In genomic region chr9:99224583-99224982, GRCm38 (mm10) we compare ENCODE assay signal across 43 mouse cellular contexts. TPM values are rescaled to one million over a fixed set of nuclear protein-coding genes. Genes with fewer than 3 reads are reported as not detected.
"Had no signal": no experiment of that assay in that cellular context is flagged by ENCODE, and none has a peak within 500 bp of the region (broad histone marks: within the 10 kb centered on the region; RNA-seq: fewer than 3 reads in every experiment).

No protein-coding gene starts in this region.

- H3K27me3 ChIP-seq: hindbrain, embryonic 12.5 days; kidney, embryonic 15.5 days; limb, embryonic 13.5 days; limb, embryonic 15.5 days; liver, embryonic 12.5 days had no signal

- H3K36me3 ChIP-seq: hindbrain, embryonic 10.5 days; hindbrain, embryonic 12.5 days; kidney, embryonic 15.5 days; limb, embryonic 13.5 days; limb, embryonic 15.5 days; liver, embryonic 12.5 days had no signal

- H3K9me3 ChIP-seq: hindbrain, embryonic 10.5 days; hindbrain, embryonic 12.5 days; kidney, embryonic 15.5 days; limb, embryonic 13.5 days; limb, embryonic 15.5 days; liver, embryonic 12.5 days had no signal

- ATAC-seq: hindbrain, embryonic 16.5 days; intestine, embryonic 16.5 days; liver, embryonic 12.5 days had no signal

- DNase-seq: gastrocnemius, postnatal 14 days; gastrocnemius, postnatal 36 days; heart, adult 11 months; heart, adult 2 months; heart, postnatal 10 days; heart, postnatal 4 days; kidney, adult 11 months; kidney, adult 2 months; kidney, adult 9 months; kidney, postnatal 14 days; kidney, postnatal 36 days; layer of hippocampus, adult 9-11 months; layer of hippocampus, postnatal 36 days; left cerebral cortex, postnatal 4 days had no signal

- H3K9ac ChIP-seq: hindbrain, embryonic 12.5 days; hindbrain, embryonic 14.5 days; kidney, embryonic 15.5 days; limb, embryonic 13.5 days; limb, embryonic 15.5 days; liver, embryonic 12.5 days; liver, embryonic 14.5 days had no signal

- H3K4me1 ChIP-seq: hindbrain, embryonic 10.5 days; hindbrain, embryonic 12.5 days; kidney, embryonic 15.5 days; limb, embryonic 13.5 days; limb, embryonic 15.5 days; liver, embryonic 12.5 days had no signal

- H3K4me2 ChIP-seq: heart, embryonic 11.5 days; hindbrain, embryonic 12.5 days; hindbrain, embryonic 14.5 days; kidney, embryonic 15.5 days; limb, embryonic 13.5 days; limb, embryonic 15.5 days; liver, embryonic 12.5 days had no signal

- H3K4me3 ChIP-seq: heart, adult 2 months; hindbrain, embryonic 10.5 days; hindbrain, embryonic 12.5 days; kidney, embryonic 15.5 days; limb, embryonic 13.5 days; limb, embryonic 15.5 days; liver, embryonic 12.5 days had no signal

- H3K27ac ChIP-seq: heart, adult 2 months; hindbrain, embryonic 10.5 days; hindbrain, embryonic 12.5 days; hindbrain, embryonic 14.5 days; kidney, embryonic 15.5 days; kidney, postnatal 0 days; limb, embryonic 13.5 days; limb, embryonic 15.5 days; liver, embryonic 12.5 days; liver, embryonic 14.5 days had no signal

RNA-seq across cellular contexts. Expression of gene Faiml, which starts 12.5 kb away (rescaled TPM):
- total RNA-seq: gastrocnemius, adult 18-20 months; gastrocnemius, adult 8-10 months; gastrocnemius, postnatal 14 days; gastrocnemius, postnatal 36 days; heart, adult 2 months; heart, postnatal 10 days; heart, postnatal 25 days; heart, postnatal 4 days; layer of hippocampus, adult 18-20 months; layer of hippocampus, adult 8-10 months; layer of hippocampus, postnatal 14 days; layer of hippocampus, postnatal 36 days; left cerebral cortex, adult 18-20 months; left cerebral cortex, adult 8-10 months; left cerebral cortex, postnatal 10 days; left cerebral cortex, postnatal 25 days; left cerebral cortex, postnatal 4 days; liver, adult 2 months had no signal
- polyA plus RNA-seq: gonadal fat pad, adult 2 months; heart, adult 2 months; heart, embryonic 11.5 days; heart, embryonic 14.5 days; heart, embryonic 16.5 days; hindbrain, embryonic 10.5 days; hindbrain, embryonic 12.5 days; hindbrain, embryonic 14.5 days; hindbrain, embryonic 16.5 days; intestine, embryonic 14.5 days; intestine, embryonic 16.5 days; kidney, adult 2 months; kidney, embryonic 15.5 days; kidney, postnatal 0 days; large intestine, adult 2 months; limb, embryonic 11.5 days; limb, embryonic 13.5 days; limb, embryonic 15.5 days; liver, adult 2 months; liver, embryonic 12.5 days; liver, embryonic 14.5 days had no signal
